Mouse (Mus musculus) ovary, postnatal 10 days (tissue): ENCODE results near the gene Mbl1.

Experiments
- DNase-seq: peaks from one replicate; pipeline ENCODE4 v3.0.0; 2022; ENCODE audit warnings: low spot score

Mbl1 gene

GRCm38 (mm10) chr14:41189496-41189895 lies 38.2 kb downstream of the Mbl1 start:
- DNase-seq: no peak

DNA sequence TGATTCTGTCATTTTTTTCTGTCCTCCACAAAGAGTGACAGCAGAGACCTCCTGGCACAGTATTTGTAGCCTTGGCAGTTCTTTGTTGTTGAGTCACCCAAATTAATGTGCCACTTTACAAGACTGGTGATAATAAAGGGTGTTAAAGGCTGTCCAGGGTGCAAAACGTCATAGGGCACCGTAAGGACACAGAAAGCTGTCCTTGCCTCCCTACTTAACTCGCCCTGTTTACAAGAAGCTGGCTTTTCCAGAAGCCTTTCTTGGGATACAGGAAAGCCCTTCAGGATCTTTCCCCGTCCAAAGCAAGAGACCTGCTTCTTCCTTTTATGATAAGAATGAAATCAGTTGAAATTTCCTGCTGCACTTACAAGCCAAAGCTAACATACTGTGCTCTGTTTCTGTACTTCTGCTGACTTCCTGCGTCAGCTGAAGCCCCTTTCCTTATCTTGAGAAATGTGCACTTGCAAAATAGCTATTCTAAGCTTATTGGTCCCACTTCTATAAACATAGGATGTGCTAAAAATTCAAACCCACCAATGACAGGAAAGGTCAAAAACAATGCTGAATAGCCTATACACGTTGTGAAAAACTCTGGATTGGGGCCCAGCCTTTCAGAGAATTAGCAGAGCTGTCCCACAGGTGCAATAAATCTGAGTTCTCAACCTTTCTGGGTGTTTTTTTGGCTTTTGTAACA lies 46.9 kb downstream of the Mbl1 start:
- no peak for DNase-seq
